Mouse (Mus musculus) kidney, embryonic 16.5 days (tissue): ENCODE measurements around the gene Cdc25a. TPM values are rescaled to one million over a fixed set of nuclear protein-coding genes. Genes with fewer than 3 reads are reported as not detected.

ENCODE experiments used
- ATAC-seq: fragments of 200-750 bp; cut with Nextera tagmentation; 2 replicates; pipeline ENCODE4 v1.8.0; 2017; ENCODE audit warnings: moderate TSS enrichment; ENCODE audit not compliant: low FRiP score, low TSS enrichment
- H3K27ac ChIP-seq: fragments of 300-500 bp; sonication (generic); 2 replicates; pipeline ENCODE4 v1.5.1; 2014; ENCODE audit warnings: low read length
- H3K27me3 ChIP-seq: fragments of 300-500 bp; sonication (generic); 2 replicates; pipeline ENCODE4 v1.6.1; 2014; ENCODE audit warnings: low read length, control low read depth, mixed read lengths; ENCODE audit not compliant: insufficient read depth
- H3K36me3 ChIP-seq: fragments of 300-500 bp; sonication (generic); 2 replicates; pipeline ENCODE4 v1.6.1; 2014; ENCODE audit warnings: low read length, control low read depth, mixed read lengths; ENCODE audit not compliant: insufficient read depth
- H3K4me1 ChIP-seq: fragments of 300-500 bp; sonication (generic); 2 replicates; pipeline ENCODE4 v1.6.1; 2014; ENCODE audit warnings: low read length, control low read depth, mixed read lengths; ENCODE audit not compliant: insufficient read depth
- H3K4me2 ChIP-seq: fragments of 300-500 bp; sonication (generic); replicated peaks from 2 replicates; pipeline ENCODE4 v1.6.1; 2014; ENCODE audit warnings: low read depth, low read length
- H3K4me3 ChIP-seq: fragments of 300-500 bp; sonication (generic); 2 replicates; pipeline ENCODE4 v1.5.1; 2014; ENCODE audit warnings: mild to moderate bottlenecking, low read length
- H3K9ac ChIP-seq: fragments of 300-500 bp; sonication (generic); replicated peaks from 2 replicates; pipeline ENCODE4 v1.6.1; 2014; ENCODE audit warnings: low read length
- H3K9me3 ChIP-seq: fragments of 300-500 bp; sonication (generic); 2 replicates; pipeline ENCODE4 v1.6.1; 2016; ENCODE audit warnings: low read length, control low read depth
- WGBS: fragments of 180-500 bp; shearing (Covaris S2); extraction: QIAGEN DNeasy Blood & Tissue Kit; methylation state at CpG from one replicate; pipeline ENCODE4 v1.1.7; 2014; 5-methylcytosine and 5-hydroxymethylcytosine counted together
- polyA plus RNA-seq: library from polyadenylated mRNA; unstranded; fragments of >200 nt; fragmentation: Nextera tagmentation; extraction: Ambion mirVana; gene quantifications from 2 replicates; pipeline ENCODE4 v1.2.1, GENCODE M21; 2015

The Cdc25a gene
- polyA plus RNA-seq, 1 experiment from 2014 or later: 24.3 TPM

DNA sequence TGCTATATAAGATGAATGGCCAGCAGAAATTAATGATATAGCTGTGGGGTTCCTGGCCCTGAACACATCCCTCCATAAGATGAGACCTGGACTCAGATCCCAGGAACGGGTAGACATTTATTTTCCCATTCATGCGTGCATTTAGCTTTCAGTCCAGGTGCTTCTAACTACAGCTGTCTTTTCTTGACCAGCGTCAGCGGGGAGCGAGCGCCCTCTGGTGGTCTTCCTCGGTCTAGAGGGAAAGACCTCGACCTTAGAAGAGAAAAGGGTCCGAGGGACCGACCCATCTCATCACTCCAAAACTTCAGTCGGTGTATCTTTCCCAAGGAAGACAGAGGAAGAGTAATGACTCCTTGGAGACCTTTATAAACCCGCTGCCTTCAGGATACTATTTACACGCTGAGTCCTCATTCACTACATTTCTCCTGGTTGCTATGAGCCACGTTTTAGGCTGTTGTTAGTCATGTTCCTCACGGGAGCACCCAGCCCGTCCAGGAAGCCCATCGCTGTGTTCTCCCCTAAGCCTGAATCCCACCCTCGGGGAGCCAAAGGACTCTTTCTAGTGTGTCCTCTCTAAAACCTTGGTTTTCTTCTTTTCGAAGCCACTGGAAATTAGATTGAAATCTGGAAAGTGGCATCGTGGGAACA lies 12.9 kb upstream of the Cdc25a start:
- no peaks in the 10 kb centered on the region for H3K36me3 ChIP-seq
- H3K4me3 ChIP-seq: no peak overlapping the region
- H3K9me3 ChIP-seq: no peaks in the 10 kb centered on the region
- H3K9ac ChIP-seq: no peak overlapping the region; the same call in 1 of the 2 replicates
- no peak overlapping the region for H3K27ac ChIP-seq
- ATAC-seq: peak; percentile 76; the same call in 1 of the 2 replicates
- H3K4me1 ChIP-seq: no peaks in the 10 kb centered on the region
- 17% methylated on average over 20 of the region's 20 CpGs for WGBS
- H3K4me2 ChIP-seq: peak overlapping the region; percentile 29
- H3K27me3 ChIP-seq: no peaks in the 10 kb centered on the region

DNA sequence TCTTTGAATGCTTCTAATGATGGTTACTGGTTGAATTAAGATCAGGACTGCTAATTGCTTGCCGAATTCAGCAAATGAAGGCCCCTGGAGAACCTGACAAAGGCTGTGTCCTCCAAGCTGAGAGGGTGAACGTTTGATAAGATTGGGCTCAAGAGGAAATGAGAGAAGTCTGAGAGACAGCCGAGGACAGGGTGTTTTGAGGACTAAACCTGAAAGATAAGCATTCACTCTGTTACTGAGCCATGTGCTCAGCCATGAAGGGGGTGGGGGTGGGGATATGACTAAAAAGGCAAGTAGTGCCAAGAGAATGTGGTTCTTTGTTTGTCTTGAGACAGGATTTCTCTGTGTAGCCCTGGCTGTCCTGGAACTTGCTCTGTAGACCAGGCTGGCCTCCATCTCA lies 12.3 kb upstream of the Cdc25a start:
- no peak overlapping the region for H3K4me3 ChIP-seq
- H3K9ac ChIP-seq: no peak overlapping the region; the same call in 1 of the 2 replicates
- H3K4me2 ChIP-seq: no peak overlapping the region
- H3K27me3 ChIP-seq: no peaks in the 10 kb centered on the region
- no peak overlapping the region for H3K27ac ChIP-seq
- no peaks in the 10 kb centered on the region for H3K36me3 ChIP-seq
- H3K9me3 ChIP-seq: no peaks in the 10 kb centered on the region
- WGBS: 65% methylated on average over 3 of the region's 3 CpGs
- no peaks in the 10 kb centered on the region for H3K4me1 ChIP-seq
- ATAC-seq: no peak

DNA sequence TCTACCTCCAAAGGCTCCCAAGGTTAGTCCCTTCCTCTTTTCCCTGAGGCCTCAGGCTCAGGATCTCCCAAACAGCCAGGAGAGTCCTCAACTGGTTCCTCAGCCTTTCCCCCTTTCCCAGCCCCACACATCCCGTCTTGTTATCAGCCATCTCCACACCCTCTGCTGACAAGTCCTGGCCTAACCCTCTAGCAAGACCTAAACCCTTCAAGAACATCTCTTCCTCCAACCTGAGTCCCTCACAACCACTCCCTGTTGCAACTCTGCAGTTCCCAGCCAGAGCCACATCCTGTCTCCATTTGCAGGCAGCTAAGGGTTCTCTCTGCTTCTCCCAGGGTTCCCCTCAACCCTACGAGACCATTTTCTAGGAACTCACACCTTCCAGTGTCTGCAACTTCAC lies 9.2 kb upstream of the Cdc25a start:
- H3K4me3 ChIP-seq: no peak overlapping the region
- no peaks in the 10 kb centered on the region for H3K27me3 ChIP-seq
- H3K4me1 ChIP-seq: 0 out of 2 replicates have a peak, but pooled peaks cover 6% of the 10 kb centered on the region
- no peak for ATAC-seq
- no peaks in the 10 kb centered on the region for H3K36me3 ChIP-seq
- H3K4me2 ChIP-seq: no peak overlapping the region
- no peaks in the 10 kb centered on the region for H3K9me3 ChIP-seq
- WGBS: 64% methylated on average over 2 of the region's 2 CpGs
- H3K9ac ChIP-seq: no peak overlapping the region
- H3K27ac ChIP-seq: no peak overlapping the region

DNA sequence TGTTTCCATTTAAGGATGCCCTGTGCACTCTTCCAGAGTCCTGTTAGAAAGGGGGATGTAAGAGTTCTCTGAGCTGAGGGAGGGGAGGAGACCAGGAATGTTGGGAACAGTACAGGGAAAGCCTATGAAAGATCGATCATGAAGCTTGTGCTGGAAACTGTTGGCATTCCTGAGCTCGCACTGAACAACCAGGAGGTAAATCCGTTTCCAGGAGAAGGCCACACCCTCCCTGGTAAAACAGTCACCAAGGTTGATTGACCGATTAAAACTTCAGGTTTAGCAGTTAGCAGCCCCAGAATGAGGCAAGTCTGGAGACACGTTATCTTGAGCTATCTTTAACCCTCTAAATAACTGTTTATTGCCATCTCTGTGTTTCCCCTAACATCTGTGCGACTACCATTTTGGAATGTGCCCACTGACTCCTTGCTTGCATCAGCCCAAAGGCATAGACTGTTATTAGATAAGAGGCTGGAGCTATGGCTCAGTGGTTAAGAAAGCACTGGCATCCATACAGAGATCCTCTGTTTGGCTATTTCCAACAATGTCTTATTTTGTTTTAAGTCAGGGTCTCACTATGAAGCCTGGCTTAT lies 4.3 kb upstream of the Cdc25a start:
- H3K27me3 ChIP-seq: no peaks in the 10 kb centered on the region
- H3K27ac ChIP-seq: peak overlapping the region; percentile 61; the same call in 1 of the 2 replicates
- ATAC-seq: no peak
- H3K9ac ChIP-seq: no peak overlapping the region
- H3K4me2 ChIP-seq: peak overlapping the region; percentile 36
- 28% methylated on average over 6 of the region's 6 CpGs for WGBS
- H3K9me3 ChIP-seq: no peaks in the 10 kb centered on the region
- 0 out of 2 replicates have a peak, but pooled peaks cover 10% of the 10 kb centered on the region for H3K4me1 ChIP-seq
- H3K4me3 ChIP-seq: no peak overlapping the region
- no peaks in the 10 kb centered on the region for H3K36me3 ChIP-seq

DNA sequence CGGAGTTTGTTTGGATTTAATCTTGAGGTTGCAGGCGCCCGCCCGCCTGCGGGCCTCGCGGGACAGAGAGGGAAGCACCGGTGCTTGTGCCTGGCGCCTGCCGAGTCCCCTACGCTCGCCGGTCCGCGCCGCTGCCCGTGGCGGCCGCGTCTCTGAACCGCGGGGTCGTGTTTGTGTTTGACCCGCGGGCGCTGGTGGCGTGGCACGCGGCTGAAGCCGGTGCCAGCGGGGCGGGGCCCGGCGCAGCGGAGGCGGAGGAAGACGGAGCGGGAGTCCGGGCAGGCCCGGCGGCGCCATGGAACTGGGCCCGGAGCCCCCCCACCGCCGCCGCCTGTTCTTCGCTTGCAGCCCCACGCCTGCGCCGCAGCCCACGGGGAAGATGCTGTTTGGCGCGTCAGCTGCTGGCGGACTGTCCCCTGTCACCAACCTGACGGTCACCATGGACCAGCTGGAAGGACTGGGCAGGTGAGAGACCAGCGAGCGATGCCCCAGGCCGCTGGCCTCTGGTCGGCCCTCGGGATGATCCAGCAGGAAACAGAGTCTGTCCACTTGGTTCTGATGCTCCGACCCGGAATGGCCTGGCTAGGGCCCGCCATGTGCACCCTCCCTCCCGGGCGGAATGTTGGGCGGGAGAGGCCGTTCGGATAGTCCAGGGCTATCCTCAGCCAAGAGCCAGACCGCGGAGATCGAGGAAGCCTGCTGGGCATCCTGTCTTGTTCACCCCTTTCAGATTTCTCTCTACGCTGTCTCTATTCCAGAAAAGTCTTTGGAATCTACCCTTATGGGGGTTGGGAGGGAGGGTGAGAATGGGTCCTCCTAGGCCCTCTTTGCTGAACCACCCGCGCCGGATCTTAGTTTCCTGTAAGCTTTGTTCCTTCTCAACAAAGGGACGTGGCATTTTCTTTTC lies 569 bp downstream of the Cdc25a start:
- Histone ChIP-seq H3K4me3 (peak overlapping the region; percentile 81), H3K4me2 (peak overlapping the region; percentile 81), H3K27me3 (no peaks in the 10 kb centered on the region), H3K27ac (peak overlapping the region; percentile 94), H3K9me3 (no peaks in the 10 kb centered on the region), H3K36me3 (peaks cover 32% of the 10 kb centered on the region), H3K4me1 (peaks cover 17% of the 10 kb centered on the region), H3K9ac (peak overlapping the region; percentile 93)
- WGBS: under 1% methylated on average over 76 of the region's 76 CpGs
- peak; percentile 71 for ATAC-seq

DNA sequence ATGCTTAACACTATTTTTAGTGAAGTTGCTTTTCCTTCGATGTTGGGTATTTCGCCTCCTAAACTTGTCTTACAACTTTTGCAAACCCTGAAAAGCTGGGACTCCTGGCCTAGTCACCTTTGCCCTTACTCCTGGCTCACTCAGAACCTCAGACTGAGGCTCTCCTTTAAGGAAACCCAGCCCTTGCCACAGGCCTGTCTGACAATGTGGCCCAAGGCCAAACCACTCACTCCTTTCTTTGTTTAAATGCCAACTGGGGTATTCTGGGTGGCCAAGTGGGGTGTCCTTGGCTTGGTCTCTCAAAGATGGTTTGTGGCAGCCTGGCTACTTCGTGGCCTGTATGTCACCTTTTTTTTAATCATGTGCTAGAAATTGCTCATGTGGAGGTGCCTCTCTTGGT lies 1.4 kb downstream of the Cdc25a start:
- ATAC-seq: no peak
- 4% methylated on average over 3 of the region's 3 CpGs for WGBS
- peaks cover 15% of the 10 kb centered on the region for H3K4me1 ChIP-seq

DNA sequence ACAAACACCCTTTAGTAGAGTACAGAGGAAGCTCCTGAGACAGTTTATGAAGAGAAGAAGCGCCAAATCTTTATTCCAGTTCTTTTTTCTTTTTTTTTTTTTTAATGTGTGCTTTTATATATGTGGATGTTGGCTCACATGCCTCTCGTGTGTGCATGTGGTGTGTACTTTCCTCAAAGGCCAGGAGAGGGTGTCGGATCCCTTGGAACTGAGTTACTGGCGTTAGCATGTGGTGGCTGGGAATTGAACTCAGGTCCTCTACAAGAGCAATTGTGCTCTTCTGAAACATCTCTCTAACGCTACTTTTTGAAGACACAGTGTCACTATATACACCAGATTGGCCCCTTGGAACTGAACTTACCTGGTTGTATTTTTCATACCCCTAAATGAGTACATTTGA lies 2.3 kb downstream of the Cdc25a start:
- Histone ChIP-seq H3K9me3 (no peaks in the 10 kb centered on the region), H3K4me1 (peaks cover 15% of the 10 kb centered on the region), H3K36me3 (peaks cover 46% of the 10 kb centered on the region), H3K9ac (peak overlapping the region; percentile 93; the same call in 1 of the 2 replicates), H3K27ac (no peak overlapping the region), H3K27me3 (no peaks in the 10 kb centered on the region), H3K4me2 (peak overlapping the region; percentile 81), H3K4me3 (peak overlapping the region; percentile 81)
- WGBS: 78% methylated on average over 5 of the region's 5 CpGs
- no peak for ATAC-seq

More for the DNA sequence above, 1.4 kb downstream of the Cdc25a start:
- Histone ChIP-seq H3K4me3 (peak overlapping the region; percentile 81), H3K27ac (peak overlapping the region; percentile 94), H3K4me2 (peak overlapping the region; percentile 81), H3K27me3 (no peaks in the 10 kb centered on the region), H3K36me3 (peaks cover 38% of the 10 kb centered on the region), H3K9me3 (no peaks in the 10 kb centered on the region), H3K9ac (peak overlapping the region; percentile 93)

DNA sequence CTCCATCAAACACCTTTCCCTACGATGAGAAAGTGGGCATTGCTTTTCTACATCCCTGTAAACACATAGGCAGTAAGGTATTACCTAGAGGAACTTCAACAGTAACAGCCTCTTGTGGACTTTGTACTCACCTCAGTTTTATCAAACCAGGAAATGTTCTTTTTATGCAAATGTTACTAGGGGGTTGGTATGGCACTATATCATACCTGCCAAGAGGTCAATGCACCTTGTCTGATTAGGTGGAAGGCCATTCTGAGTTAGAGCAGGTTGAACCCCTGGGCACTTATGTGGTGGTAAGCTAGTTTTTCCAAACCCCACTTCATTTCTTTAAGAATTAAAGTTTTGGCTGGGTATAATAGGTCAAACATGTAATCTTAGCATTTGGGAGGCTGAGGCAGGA lies 3.9 kb downstream of the Cdc25a start:
- H3K27ac ChIP-seq: no peak overlapping the region
- no peak overlapping the region for H3K4me3 ChIP-seq
- no peaks in the 10 kb centered on the region for H3K9me3 ChIP-seq
- no peak overlapping the region for H3K9ac ChIP-seq
- H3K36me3 ChIP-seq: peaks cover 62% of the 10 kb centered on the region
- no peak for ATAC-seq
- no peaks in the 10 kb centered on the region for H3K27me3 ChIP-seq
- peaks cover 15% of the 10 kb centered on the region for H3K4me1 ChIP-seq
- H3K4me2 ChIP-seq: no peak overlapping the region
- 88% methylated on average over 1 of the region's 1 CpGs for WGBS

DNA sequence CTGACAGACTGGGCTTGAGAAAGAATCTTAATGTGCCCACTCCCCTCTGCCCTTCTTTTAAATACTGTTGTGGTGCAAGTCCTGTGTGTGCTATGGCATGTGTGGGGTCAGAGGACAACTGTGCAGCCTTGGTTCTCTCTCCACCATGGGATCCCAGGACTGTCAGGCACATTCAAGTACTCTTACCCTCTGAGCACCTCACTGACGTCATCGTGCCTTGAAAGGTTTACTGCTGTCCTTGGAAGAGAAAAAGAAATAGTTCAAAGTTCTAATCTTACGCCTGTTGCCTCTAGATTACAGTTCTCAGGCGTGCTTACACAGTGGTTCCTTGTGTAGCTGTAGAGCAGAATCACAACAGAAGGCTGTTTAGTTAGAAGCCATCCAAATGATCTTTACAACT lies 10.9 kb downstream of the Cdc25a start:
- 64% methylated on average over 4 of the region's 4 CpGs for WGBS

More for the DNA sequence above, 10.9 kb downstream of the Cdc25a start:
- no peaks in the 10 kb centered on the region for H3K27me3 ChIP-seq
- no peak overlapping the region for H3K27ac ChIP-seq
- no peaks in the 10 kb centered on the region for H3K4me1 ChIP-seq
- no peak overlapping the region for H3K4me2 ChIP-seq
- H3K36me3 ChIP-seq: peaks cover 90% of the 10 kb centered on the region
- no peaks in the 10 kb centered on the region for H3K9me3 ChIP-seq
- H3K9ac ChIP-seq: no peak overlapping the region
- no peak for ATAC-seq
- H3K4me3 ChIP-seq: no peak overlapping the region
